Mouse (Mus musculus) thymus, postnatal 25 days (tissue): ENCODE results near the gene Map3k11.

Experiments used
- DNase-seq: peaks from one replicate; pipeline ENCODE4 v3.0.0; 2022

Gene Map3k11

DNA sequence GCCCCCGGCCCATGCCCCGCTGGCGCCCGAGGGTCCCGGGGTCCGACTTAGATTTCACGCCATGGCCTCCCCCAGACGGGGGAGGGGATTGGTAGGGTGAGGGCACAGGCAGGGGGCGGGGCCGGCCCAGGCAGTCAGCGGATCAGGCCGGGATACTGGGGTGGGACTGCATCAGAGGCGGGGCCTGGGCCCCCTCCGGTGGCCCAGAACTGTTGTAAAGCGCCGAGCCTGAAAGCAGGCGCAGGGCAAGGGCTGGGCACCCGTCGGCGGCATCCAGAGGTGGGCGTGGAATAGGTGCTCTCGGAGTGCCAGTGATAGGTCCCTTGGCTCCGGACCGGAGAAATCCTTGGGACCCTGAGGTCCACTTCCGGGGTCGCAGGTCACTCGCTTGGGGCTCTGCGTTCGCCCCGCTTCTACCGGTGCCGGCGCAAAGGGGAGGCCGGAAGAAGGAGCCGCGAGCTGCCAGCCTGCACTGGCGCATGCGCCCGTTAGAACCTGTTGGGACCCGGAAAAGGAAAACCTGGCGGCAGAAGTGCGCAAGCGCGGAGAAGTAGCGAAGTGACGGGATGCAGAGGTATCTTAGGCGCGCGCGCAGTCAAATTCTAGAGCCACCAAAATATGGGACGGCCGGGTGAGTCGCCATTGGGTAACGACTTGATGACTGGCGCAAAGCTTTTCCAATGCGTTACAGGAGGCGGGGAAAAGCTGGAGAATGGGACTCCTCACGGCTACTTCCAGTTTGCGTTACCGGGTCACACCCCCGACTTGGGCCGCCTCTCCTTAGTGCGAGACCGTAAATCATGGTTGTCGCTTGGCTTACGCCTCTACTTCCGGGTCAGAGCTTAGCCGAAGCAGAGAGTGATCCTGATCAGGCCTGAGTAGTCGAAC lies at the start of gene Map3k11, which contains the start of gene Pcnx3:
TSS of gene Map3k11 (plus strand) at position 543 of the 888 bp plus-strand sequence.
TSS of gene Pcnx3 (minus strand) at position 709 of the 888 bp plus-strand sequence.
- peak; percentile 97 for DNase-seq

DNA sequence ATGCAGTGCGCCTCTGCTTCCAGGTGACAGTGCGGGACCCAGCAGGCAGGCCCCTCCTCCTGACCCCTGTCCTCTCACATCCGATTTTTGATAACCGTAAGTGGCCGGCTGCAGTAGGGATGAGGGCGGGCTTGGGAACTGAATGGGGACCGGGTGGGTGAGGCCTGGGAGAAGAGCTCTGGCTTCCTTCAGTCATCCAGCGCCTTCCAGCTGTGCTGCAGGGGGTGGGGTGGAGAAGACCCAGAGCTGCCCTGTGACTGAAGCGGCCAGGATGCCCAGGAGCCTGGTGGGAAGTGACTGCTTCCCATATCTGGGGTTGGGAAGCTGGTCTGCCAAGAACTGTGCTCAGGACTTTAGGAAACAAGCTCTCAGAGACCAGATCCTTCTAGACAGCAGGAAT lies 48.2 kb upstream of the Map3k11 start:
- no peak for DNase-seq

DNA sequence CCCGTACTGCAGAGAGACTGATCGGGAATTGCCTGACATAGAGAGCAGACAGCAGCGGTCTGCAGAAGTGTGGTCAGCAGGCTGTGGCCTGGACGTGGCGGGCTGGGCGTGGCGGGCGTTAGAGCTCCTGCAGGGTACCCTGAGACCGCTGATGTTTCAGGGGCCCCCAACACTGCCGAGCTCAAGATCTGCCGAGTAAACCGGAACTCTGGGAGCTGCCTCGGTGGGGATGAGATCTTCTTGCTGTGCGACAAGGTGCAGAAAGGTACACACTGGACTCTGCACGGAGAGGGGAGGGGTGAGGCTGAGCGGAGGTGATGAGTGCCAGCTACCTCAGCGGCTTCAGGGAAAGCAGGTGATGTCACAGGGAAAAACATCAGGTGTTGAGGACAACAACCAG lies 47.5 kb upstream of the Map3k11 start:
- DNase-seq = no peak

DNA sequence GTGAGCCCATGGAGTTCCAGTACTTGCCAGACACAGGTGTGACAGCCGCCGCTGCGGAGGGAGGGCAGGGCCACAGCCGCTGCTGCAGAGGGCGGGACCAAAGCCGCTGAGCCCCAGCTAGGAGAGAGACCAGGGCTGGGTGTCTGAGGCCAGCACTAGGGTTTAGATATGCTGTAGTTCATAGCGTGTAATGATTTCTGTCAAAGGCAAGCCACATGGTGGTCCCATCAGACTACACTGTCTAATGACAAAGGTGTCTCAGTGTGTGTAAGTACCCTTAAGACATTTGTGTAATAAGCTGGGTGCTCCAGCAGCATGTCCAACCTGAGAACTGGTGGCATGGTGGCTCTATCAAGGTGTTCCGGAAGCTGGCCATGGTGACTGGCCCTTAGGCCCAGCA lies 46.9 kb upstream of the Map3k11 start:
- DNase-seq = no peak

DNA sequence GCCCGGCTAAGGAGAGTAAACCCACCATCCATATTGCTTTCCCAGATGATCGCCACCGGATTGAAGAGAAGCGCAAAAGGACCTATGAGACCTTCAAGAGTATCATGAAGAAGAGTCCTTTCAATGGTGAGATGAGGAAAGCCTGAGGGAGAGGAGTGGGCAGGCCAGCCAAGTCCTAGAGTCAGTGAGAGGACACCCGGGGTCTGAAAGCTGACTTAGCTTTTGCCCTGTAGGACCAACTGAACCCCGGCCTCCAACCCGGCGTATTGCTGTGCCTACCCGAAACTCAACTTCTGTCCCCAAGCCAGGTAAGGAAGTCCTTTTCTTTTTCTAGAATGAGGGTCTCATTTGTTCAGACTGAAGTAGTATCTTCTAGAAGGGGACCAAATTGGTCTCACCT lies 43.3 kb upstream of the Map3k11 start:
- no peak for DNase-seq

DNA sequence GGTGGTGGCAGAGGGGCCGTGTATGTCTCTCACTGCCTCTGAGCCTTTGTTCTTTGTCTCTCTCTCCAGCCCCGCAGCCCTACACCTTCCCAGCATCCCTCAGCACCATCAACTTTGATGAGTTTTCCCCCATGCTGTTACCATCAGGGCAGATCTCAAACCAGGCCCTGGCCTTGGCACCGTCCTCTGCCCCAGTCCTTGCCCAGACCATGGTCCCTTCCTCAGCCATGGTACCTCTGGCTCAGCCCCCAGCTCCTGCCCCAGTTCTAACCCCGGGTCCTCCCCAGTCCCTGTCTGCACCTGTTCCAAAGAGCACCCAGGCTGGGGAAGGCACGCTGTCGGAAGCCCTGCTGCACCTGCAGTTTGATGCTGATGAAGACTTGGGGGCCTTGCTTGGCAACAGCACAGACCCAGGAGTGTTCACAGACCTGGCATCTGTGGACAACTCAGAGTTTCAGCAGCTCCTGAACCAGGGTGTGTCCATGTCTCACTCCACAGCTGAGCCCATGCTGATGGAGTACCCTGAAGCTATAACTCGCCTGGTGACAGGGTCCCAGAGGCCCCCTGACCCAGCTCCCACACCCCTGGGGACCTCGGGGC lies 41.7 kb upstream of the Map3k11 start:
- DNase-seq = no peak

DNA sequence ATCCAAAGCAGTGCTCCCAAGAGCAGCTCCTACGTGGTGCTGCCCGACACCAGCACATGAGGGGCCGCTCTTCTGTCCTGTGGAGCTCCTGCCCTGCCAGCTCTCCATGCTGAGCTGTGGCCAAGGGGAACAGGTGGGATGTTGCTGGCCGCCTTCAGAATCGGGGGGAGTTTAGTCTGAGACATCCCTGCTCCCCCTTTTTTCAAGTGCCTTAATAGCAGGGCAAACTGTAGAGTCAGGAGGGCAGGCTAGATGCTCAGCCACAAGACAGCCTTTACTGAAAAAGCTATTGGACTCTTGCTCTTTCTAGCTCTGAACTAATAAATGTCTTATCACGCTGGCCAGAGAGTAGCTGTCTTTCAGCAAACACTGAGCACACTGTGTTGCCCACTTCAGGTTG lies 40.8 kb upstream of the Map3k11 start:
- DNase-seq = no peak

DNA sequence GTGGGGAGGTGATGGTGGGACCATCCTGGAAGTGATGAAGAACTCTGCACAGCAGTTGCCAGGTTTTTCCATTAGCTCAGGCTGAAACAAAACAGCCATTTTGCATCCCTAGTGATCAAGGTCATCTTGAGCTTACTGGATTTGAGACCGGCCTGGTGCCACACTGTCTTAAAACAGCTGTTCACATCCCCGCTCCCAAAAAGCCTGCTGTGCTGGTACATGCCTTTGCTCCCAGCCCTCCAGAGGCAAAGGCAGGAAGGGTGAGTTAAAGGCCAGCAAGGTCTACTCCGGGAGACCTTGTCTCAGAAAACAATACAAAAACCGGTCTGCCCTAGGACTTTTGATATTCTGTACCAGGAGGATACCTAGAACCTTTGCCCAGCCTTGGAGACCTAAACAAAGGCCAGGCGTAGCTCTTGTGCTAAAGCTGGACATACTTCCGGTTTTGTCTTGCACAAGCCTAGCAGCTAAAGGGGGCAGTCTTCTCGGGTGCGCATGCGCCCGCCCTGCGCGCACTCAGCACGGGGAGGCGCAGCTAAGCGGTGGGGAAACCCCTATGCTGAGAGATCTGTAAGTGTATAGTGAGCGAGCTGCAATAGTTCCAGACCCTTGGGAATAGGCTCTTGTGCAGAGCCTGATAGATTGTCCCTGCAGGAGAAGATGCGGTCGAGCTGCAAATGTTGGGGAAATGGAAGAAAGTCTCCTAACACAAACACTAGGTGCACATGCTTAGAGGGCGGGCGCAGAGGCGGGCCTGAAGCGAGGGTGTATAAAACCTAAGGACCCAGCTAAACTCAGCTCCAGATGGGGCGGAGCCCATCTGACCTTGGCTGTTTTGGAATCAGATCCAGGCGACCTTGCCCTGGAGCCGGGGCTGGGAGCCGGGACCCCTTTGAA lies 39.9 kb upstream of the Map3k11 start:
- DNase-seq = peak; percentile 86

DNA sequence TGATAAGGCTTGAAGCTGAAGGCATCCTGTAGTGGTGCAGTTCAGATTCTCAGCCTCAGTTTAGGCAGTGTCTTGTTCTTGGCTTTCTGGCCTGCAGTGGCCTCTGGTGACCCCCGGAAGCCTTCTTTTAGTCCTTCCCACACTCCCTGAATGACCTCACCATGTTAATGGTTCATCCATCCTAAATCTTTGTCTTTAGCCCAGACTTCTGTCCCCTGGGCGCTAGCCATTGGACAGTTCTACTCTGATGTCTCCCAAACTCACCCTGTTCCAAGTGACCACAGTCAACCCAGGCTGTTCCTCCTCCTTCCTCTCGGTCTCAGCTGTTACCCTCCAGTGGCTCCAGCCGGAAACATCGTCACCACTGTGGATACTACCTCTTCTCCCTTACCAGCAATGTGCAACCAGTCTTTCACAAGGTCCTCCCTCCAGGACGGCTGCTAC lies 39.2 kb upstream of the Map3k11 start:
- DNase-seq = no peak

DNA sequence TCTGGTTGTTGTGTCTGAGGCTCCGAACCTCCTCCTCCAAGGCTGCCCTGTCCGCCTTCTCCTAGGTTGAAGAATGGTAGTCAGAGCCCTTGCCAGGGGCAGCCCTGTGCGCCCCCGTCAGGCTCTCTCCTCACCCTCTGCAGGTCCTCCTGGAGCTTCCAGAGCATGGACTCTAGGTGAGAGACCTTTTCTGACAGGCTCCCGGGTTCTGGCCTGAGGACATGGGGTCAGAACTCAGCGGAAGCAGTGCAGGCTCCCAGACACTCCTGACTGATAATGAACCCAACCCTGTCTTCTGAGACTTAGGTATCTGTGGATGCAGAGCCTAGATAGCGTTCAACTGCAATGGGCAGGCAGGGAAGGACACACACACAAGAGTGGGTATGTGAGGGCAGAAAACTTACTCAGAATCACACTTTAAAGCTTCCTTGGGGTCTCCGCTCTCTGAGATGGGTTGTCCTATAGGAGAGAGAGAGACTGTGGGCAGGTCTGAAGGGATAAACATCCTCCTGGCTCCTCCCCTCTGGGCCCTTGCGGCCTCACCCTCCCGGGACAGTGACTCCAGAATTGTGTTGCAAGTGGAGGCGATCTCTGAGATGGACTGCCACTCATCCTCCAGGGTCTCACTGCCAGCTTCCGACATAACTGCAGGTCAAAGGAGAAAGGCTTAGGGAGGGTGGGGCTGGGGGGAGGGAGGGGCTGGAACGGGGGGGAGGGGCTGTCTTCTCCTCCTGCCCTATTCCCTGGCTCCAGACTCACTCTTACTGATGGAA lies 36.9 kb upstream of the Map3k11 start:
- no peak for DNase-seq

DNA sequence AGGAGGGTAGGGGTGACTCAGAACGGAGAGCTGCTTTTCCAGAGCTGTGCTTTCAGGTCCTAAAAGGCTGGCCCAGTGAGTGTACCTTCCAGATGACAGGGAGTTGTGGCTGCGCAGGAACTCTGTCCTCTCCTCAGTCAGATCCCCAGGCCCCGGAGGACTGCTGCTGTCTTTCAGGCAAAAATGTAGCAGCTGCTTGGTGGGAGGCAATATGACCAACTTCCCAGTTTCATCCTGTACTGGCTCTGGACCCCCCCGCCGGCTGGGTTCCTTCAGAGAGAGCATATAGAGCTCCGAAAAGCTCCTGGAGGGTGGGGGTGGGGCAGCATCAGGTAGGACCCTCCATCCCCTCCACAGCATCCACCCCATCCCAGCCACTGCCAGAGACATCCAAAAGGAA lies 36.0 kb upstream of the Map3k11 start:
- no peak for DNase-seq

DNA sequence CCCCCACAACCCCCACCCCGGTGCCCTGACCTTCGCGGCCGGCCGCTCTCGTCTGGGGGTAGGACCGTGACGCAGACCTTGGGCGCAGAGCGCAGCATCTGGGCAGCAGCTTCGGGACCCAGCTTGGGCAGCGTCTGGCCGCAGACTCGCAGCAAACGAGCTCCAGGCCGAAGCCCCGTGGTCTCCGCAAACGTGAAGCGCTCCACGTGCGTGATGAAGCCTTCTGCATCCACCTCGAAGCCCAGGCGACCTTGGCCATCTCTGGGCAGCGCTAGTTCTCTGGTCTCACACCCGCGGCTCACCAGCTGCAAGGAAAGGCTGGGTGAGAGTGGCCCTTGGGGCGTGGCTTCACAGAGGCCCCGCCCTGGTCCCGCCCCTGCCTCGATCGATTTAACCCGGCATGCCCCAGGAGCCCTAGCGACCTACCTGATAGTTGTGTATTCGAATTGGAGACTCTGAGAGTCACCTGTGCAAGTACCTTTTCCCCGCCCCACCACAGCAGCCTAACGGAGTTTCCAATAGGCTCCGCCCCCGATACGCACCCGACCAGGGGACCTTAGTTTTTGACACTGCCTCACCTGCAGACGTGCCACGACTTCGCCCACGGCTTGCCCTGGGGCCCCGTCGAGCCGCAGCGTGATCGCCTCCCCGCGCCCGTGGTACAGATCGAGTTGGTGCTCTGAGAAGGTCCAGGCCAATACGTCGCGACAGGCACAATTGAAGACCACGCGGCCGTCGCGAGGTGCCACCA lies 34.4 kb upstream of the Map3k11 start:
- no peak for DNase-seq

DNA sequence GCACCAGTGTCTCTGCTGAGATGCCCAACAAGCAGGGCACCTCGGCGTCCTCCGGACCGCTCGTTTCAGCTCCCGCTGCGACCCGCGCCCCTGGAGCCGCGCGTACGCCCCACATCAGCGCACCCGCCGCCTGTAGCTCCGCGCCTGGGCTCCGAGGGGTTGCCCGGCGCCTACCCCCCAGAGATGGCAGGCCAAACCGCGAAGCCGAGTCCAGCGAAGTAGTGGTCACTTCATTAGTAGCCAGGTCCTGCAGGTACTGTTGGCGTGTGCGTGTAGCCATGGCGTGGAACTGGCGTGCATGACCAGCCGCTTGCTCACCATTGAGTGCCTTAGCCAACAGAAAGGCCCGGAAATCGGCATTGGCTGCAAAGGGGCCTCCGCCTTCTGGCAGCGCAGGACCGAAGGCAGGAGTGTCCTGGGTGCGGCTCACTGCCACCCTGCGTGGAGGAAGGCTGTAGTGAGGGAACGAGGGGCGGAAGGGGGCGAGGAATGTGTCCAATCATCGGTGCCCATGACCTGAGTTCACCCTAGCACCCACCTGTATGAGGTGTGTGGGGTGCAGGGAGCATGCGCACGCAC lies 33.7 kb upstream of the Map3k11 start:
- DNase-seq = no peak

DNA sequence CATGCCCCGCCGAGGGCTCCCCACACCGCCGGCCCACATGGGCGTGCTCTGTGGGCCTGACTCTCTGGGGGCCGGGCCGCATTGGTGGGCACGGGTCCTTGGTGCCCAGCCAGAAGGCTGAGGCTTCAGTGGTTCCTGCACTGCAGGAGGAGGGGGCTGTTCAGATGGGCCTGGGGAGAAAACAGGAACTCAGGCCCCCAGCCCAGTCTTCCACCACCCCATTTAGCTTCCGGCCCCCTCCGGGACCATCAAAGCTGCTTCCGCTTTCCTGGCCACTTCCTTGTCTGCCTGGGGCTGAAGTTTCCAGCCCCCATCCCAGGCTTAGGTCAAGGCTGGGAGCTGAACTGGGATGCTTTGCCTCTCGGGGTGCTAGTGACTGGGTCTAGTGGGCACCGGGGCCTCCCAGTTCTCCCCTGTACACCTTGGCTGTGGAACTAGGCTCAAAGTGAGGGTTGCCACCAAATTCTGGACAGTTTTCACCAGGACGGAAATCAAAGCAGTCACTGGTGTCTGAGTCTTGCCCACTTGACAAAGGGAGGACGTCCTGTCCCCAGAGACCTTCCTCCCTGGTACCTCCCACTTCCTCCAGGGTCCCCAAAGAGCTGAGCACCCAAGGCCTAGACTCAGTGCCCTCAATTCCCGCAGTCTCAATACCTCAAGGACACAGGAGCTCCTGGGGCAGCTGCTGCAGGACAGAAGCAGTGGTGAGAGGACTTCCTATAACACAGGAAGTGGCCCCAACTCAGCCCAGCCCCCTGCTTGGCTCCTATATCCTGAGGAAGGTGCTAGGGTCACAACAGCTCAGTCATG lies 27.4 kb upstream of the Map3k11 start:
- DNase-seq = peak; percentile 75

DNA sequence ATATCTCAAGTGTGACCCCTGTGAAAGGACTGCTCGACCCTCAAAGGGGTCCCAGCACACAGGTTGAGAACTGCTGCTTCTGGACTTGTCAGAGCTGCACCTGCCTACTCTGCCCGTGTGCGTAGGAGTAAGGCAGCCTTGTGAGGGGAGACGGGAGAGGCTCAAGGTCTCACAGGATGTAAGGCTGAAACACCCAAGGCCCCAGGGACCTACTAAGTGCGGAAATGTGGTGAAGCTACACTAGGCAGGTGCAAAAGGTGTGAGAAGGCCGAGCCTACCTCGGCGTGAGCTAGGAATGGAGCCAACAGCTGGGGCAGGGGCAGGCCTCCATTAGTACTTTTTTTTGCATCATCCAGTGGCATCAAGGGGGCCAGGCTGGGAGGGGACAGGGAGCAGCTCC lies 26.2 kb upstream of the Map3k11 start:
- peak; percentile 57 for DNase-seq

DNA sequence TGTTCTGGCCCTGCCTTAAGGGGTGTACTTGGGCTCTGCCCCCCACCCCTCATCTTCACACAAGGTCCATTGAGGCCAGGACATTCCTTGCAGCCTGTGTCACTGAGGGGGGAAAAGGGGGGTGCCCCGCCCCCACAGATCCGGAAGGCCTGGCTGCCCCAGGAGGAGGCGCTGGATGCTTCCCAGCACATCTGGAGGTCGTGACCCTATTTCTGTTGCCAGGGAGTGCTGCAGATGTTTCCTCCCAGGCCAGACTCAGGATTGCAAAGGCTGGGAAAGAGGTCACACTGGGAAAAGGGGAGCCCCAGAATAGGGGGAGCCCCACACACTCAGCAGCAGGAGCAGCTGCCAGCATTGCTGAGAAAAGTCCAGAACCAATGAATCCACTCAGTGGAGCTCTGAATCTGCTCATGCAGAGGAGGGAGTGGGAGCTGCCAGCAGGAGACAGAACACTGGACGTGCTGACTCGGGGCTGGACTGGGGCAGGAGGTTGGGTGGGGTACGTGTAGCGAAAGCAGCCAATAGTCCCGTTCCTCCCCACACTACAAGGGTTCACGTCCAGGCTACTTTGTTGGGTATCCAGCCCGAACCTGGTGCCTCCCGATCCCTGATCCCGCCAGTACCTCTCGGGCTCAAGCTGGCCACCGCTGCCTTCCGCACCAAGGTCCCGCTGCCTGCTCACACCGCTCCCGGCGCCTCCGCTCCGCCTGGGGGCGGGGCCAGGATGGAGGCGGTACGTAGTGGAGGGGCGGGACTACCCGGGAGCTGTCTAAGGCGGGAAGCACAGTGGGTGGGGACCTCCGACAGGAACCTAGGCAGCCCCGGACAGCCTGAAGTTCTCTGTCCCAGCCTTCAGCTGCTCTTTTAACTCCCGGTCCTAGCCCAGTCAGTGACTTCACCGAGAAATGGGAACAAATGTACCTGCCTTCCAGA lies 25.3 kb upstream of the Map3k11 start, which contains the start of gene Sipa1:
TSS of gene Sipa1 (minus strand) at position 727 of the 933 bp plus-strand sequence.
- DNase-seq = peak; percentile 98

DNA sequence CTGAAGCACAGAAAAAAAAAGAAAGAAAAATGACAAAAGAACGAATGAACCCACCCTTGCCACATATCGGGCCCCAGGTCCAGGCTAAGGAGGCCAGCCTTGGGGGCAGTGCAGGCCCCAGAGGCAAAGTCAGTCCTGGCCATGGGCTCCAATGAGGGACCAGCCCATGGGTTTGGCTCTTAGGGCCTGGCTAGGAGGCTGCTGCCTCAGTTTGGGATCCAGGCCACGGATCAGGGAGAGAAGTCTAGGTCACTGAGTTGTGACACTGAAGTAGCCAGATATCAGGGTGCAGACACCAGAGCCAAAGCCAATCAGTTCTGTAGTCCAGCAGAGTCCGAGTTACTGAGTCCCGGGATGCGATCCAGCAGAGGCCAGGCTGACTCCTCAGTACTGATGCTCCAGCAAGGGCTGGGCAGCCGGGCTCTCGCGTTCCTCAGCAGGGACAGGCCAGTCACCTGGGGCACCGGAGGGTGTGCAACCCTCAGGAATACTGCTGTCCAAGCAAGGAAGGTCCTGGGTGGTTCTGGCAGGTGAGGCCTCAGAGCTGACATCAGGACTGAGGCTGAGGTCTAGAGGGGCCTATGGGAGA lies 23.8 kb upstream of the Map3k11 start:
- DNase-seq = no peak

DNA sequence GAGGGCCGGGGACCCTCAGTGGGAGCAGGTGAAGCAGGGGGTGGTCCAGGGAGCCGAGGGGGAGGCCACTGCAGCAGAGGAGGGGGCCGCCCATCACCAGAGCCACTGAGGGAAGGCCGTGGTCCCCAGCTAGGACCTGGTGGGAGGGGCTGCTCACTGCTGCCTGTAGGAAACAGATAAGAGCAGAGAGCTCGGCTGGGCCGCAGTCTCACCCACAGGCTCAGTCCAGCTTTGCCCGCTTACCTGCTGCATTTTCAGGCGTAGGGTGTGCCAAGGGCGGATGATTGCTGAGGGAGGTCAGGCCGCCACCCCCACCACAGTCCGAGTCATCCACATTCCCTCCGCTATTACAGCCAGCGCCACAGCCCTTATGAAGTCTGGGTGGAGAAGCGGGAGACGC lies 23.1 kb upstream of the Map3k11 start:
- no peak for DNase-seq

DNA sequence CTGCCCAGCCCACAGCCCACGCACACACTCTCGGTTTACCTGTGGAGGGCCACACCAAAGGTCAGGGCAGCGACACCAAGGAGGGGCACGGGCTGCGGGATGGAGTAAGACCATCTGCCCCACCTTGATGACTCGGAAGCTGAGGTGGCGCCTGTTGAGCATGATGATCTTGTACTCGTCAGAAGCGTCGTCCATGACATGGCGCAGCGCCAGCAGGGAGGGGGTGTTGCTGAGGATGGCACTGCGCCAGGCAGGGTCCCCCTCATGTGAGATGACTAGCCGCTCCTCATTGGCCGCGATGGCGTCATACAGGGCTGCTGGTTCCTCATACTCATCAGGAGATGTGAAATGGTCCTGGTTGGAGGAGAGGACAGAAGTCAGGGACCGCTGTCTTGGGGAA lies 22.2 kb upstream of the Map3k11 start:
- no peak for DNase-seq
